Mouse (Mus musculus) C2C12 (cell line): ENCODE measurements around the gene Syngr3. TPM values are rescaled to one million over a fixed set of nuclear protein-coding genes. Genes with fewer than 3 reads are reported as not detected.
A peak's percentile ranks its signal among the peaks of the same experiment; 100 is the strongest.

Experiments
- H3K27me3 ChIP-seq: one replicate; pipeline ENCODE4 v1.6.1; 2011; ENCODE audit not compliant: control insufficient read depth, insufficient read depth, insufficient read length
- H3K36me3 ChIP-seq: one replicate; pipeline ENCODE4 v1.6.1; 2011; ENCODE audit not compliant: control insufficient read depth, insufficient read depth
- H3K4me3 ChIP-seq: one replicate; pipeline ENCODE4 v1.5.1; 2011; ENCODE audit warnings: mild to moderate bottlenecking, control low read depth; ENCODE audit not compliant: poor library complexity, insufficient read depth, severe bottlenecking
- H3K79me2 ChIP-seq: one replicate; pipeline ENCODE4 v1.6.1; 2011; ENCODE audit not compliant: control insufficient read depth, insufficient read depth
- H3K79me3 ChIP-seq: one replicate; pipeline ENCODE4 v1.6.1; 2011; ENCODE audit warnings: low read depth, control low read depth
- H3ac ChIP-seq: one replicate; pipeline ENCODE3; 2011; ENCODE audit warnings: low read depth; ENCODE audit not compliant: control insufficient read depth, insufficient read length
- CEBPB ChIP-seq: IDR thresholded peaks from one replicate; pipeline ENCODE4 v1.6.1; 2011; ENCODE audit warnings: low read depth, mild to moderate bottlenecking, control low read depth, moderate library complexity
- CTCF ChIP-seq: IDR thresholded peaks from one replicate; pipeline ENCODE4 v1.5.1; 2011; ENCODE audit not compliant: control insufficient read depth, insufficient read depth, insufficient read length
- FOSL1 ChIP-seq: IDR thresholded peaks from one replicate; pipeline ENCODE4 v1.8.0; 2011; ENCODE audit warnings: mild to moderate bottlenecking, low read length; ENCODE audit not compliant: poor library complexity, insufficient read depth, severe bottlenecking
- MAX ChIP-seq: IDR thresholded peaks from one replicate; pipeline ENCODE4 v1.6.1; 2011; ENCODE audit warnings: mild to moderate bottlenecking, control low read depth
- MYOD1 ChIP-seq: IDR thresholded peaks from one replicate; pipeline ENCODE4 v1.6.1; 2011; ENCODE audit warnings: low read depth; ENCODE audit not compliant: control insufficient read depth, insufficient read length
- MYOG ChIP-seq: IDR thresholded peaks from one replicate; pipeline ENCODE4 v1.6.1; 2011; ENCODE audit not compliant: control insufficient read depth, insufficient read length; ENCODE audit errors: extremely low read depth
- USF1 ChIP-seq: IDR thresholded peaks from one replicate; pipeline ENCODE4 v1.6.1; 2011; ENCODE audit warnings: low read depth, mild to moderate bottlenecking, control low read depth, moderate library complexity
- polyA plus RNA-seq: library from polyadenylated mRNA; unstranded; fragments of >200 nt; fragmentation: generic; extraction: Trizol; gene quantifications from one replicate; pipeline ENCODE4 v1.2.1, GENCODE M21; 2012; ENCODE audit warnings: missing spikeins

The Syngr3 gene
- polyA plus RNA-seq, 1 experiment, result 0.61 TPM

GRCm38 (mm10) chr17:24677500-24678080 lies 12.2 kb downstream of the Syngr3 start:
- no peak for TF ChIP-seq FOSL1
- TF ChIP-seq MYOD1, result no peak
- no peak for TF ChIP-seq USF1
- no peak for TF ChIP-seq CTCF
- TF ChIP-seq CEBPB, result no peak
- no peak for TF ChIP-seq MYOG
- TF ChIP-seq MAX, result no peak
- Histone ChIP-seq H3K4me3 (no peak overlapping the region), H3ac (no peak overlapping the region), H3K79me2 (peaks cover 46% of the 10 kb centered on the region), H3K79me3 (peaks cover 20% of the 10 kb centered on the region), H3K27me3 (no peaks in the 10 kb centered on the region), H3K36me3 (peaks cover 30% of the 10 kb centered on the region)

DNA sequence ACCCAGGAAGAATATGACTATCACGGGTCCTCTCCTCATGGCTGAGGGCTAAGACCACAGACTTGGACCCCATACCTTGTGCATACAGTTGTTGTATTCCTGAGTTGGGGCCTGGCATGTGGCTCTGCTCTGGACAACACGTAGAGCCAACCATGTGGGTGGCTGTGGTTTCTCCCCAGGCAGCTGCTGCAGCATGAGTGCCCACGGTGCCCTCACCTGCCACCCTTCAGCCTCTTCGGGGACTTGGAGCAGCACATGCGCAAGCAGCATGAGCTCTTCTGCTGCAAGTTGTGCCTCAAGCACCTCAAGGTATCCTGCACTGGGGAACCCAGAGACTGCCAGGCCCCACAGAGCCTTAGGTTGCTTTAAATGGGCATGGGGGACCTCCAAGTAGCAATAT lies 12.9 kb downstream of the Syngr3 start:
- no peak overlapping the region for H3ac ChIP-seq

GRCm38 (mm10) chr17:24676187-24676586 lies 13.6 kb downstream of the Syngr3 start:
- Histone ChIP-seq H3K36me3 (peaks cover 20% of the 10 kb centered on the region), H3K27me3 (no peaks in the 10 kb centered on the region), H3K79me2 (peaks cover 60% of the 10 kb centered on the region), H3K4me3 (no peak overlapping the region), H3K79me3 (peaks cover 33% of the 10 kb centered on the region), H3ac (no peak overlapping the region)
- TF ChIP-seq MAX (no peak), CTCF (no peak)

More for the DNA sequence above, 12.9 kb downstream of the Syngr3 start:
- peaks cover 26% of the 10 kb centered on the region for H3K79me3 ChIP-seq
- H3K36me3 ChIP-seq, result peaks cover 27% of the 10 kb centered on the region
- no peak overlapping the region for H3K4me3 ChIP-seq
- peaks cover 53% of the 10 kb centered on the region for H3K79me2 ChIP-seq
- TF ChIP-seq USF1 (no peak), MAX (no peak), MYOG (no peak), CEBPB (no peak), FOSL1 (no peak)
- H3K27me3 ChIP-seq, result no peaks in the 10 kb centered on the region

GRCm38 (mm10) chr17:24674277-24674676 lies 15.5 kb downstream of the Syngr3 start:
- Histone ChIP-seq H3K4me3 (no peak overlapping the region), H3K27me3 (no peaks in the 10 kb centered on the region), H3K79me2 (peaks cover 77% of the 10 kb centered on the region), H3ac (no peak overlapping the region), H3K36me3 (peaks cover 15% of the 10 kb centered on the region), H3K79me3 (peaks cover 47% of the 10 kb centered on the region)
- no peak for TF ChIP-seq CTCF
- no peak for TF ChIP-seq FOSL1
- no peak for TF ChIP-seq CEBPB
- TF ChIP-seq USF1, result no peak
- no peak for TF ChIP-seq MYOD1
- TF ChIP-seq MYOG, result no peak
- no peak for TF ChIP-seq MAX

- Histone ChIP-seq H3K79me2 (peaks cover 82% of the 10 kb centered on the region), H3K36me3 (peaks cover 5% of the 10 kb centered on the region), H3K4me3 (peak overlapping the region; percentile 11), H3ac (peak overlapping the region; percentile 52), H3K27me3 (no peaks in the 10 kb centered on the region), H3K79me3 (peaks cover 47% of the 10 kb centered on the region)
- no peak for TF ChIP-seq USF1
- peak; percentile 88 for TF ChIP-seq CEBPB
Measured at GRCm38 (mm10) chr17:24672141-24672540, 17.6 kb downstream of the Syngr3 start.

DNA sequence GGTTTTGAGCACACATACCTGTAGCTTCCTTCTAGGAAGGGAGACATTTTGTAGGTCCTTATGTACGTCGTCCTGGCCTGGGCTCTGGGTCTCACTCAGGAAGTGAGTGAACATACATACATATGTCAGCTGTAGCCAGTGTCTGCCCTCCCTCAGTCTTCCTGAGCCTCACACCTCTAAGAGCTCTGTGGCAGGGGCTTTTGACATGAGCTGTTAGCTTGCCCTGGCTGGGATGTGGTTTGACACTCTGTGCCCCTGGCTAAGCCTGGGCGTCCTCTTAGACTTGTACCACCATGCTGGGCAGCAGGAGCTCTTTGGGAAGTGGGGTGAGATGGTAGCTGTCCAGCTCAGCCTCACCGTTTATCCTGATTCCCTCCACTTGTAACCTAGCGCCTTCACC lies 18.4 kb downstream of the Syngr3 start:
- Histone ChIP-seq H3K36me3 (no peaks in the 10 kb centered on the region), H3K79me2 (peaks cover 75% of the 10 kb centered on the region), H3K79me3 (peaks cover 47% of the 10 kb centered on the region), H3K4me3 (no peak overlapping the region), H3K27me3 (no peaks in the 10 kb centered on the region), H3ac (no peak overlapping the region)
- TF ChIP-seq CTCF, result no peak
